Mouse (Mus musculus): ENCODE results near the gene 2810021J22Rik.
"Not testable (repeated sequence)": the region's sequence is repeated elsewhere in the genome, so short reads cannot be mapped to it uniquely, and the experiment has no call there.

The 2810021J22Rik gene

DNA sequence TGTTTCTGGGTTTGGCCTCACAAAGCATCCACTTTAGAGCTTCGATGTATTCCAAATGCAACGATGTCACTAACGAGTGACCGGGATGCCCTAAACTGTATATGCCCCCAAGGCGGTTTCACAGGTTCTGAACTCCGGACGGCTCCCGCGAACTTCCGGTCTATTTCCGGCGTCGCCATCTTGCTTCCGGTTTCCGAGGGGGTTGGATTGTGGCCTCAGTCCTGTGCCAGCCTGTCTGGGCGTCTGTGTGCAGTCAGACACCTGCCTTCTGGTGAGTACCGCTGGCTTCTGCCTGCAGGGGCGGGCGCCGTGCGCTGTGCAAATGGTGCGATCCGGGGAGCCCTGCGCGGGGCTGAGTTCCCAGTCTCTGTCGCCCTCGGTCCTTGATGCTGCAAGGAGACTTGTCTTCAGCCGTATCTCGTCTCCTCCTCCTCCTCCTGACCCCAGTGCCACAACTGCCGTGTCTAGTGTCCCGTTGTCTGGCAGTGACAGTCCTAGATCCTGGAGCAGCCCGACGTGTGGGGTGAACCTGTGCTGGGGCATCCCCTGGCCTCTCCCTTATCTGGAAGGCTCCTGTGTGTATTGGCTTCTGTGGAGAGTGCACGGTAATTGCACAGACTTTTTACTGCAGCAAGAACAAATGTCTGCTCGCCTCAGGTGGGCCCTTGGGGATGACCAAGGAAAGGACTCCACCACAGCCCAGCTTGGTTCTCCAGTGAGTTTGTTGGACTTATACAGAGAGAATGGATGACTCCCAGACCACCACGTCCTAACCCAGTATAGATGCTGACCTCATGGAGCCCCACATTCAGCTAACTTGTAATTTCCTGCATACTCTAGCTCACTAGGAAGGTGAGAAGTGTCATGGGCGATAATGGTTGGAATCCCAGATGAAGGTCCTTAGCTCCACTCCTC, at the start of gene 2810021J22Rik:
2810021J22Rik (plus strand) TSS at position 178 of the 915 bp plus-strand sequence.
- peak; percentile 89 for DNase-seq (ENCODE audit: low read depth)

DNA sequence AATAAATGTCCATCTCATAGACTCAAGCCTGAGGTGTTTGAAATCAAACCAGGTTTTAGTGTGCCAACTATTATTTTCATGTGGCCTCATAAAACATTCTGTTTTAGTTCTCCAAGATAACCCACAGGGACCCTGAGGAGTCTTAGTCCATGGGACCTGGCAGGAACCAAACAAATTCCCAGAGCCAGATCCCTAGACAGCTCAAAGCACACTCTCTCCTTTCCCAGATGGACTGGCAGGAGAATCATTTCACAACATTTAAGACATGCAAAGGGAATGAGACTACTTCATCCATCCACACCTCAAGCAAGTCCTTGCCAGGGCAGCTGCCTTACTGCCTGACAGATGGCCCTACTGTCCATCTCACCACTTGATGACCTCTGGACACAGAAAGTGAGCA, 38.1 kb upstream of the 2810021J22Rik start, which contains the start of gene Olfr312:
Olfr312 (plus strand) TSS at position 301 of the 400 bp plus-strand sequence.
- DNase-seq (ENCODE audit: low read depth), result not testable (repeated sequence)

DNA sequence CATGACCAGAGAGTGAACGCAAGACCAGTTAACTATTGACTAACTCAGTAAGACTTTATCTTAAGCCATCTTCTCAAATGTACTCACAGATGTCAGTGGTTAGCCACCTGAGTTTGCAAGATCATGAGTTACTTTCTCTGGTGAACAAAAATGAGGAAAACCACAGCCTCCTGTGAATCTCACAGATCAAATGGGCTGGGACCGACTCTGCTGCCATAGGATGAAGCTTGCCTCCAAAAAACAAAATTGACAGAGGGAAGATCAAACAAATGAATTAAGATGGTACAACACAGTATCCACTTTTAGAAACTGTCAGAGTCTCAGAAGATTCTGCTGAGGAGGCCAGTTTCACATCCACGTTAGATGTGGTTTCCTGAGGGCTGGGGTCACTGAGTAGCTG, 37.3 kb upstream of the 2810021J22Rik start:
- DNase-seq (ENCODE audit: low read depth), result no peak

DNA sequence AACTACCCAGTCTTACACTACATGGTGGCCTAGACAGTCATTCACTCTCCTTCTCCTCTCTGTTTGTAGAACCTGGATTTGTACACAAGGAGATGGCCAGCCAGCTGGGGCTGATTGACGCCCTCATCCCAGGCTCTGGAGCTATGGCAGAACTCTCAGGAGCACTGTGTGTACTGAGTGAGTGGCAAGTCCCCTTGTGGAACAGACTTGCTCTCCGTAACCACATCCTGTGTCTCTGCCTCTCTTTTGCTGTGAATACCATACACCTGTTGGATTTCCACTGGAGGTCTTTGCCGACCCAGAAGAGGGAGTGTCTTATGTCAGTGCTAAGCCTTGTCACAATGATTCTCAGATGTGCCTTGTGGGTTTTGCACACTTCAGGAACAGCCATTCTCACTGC, 34.5 kb upstream of the 2810021J22Rik start:
- not testable (repeated sequence) for DNase-seq (ENCODE audit: low read depth)

DNA sequence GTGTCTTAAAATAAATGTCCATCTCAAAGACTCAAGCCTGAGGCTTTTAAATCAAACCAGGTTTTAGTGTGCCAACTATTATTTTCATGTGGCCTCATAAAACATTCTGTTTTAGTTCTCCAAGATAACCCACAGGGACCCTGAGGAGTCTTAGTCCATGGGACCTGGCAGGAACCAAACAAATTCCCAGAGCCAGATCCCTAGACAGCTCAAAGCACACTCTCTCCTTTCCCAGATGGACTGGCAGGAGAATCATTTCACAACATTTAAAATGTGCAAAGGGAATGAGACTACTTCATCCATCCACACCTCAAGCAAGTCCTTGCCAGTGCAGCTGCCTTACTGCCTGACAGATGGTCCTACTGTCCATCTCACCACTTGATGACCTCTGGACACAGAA, 28.1 kb upstream of the 2810021J22Rik start, which contains the start of gene Olfr311:
Olfr311 (plus strand) TSS at position 301 of the 400 bp plus-strand sequence.
- not testable (repeated sequence) for DNase-seq (ENCODE audit: low read depth)

DNA sequence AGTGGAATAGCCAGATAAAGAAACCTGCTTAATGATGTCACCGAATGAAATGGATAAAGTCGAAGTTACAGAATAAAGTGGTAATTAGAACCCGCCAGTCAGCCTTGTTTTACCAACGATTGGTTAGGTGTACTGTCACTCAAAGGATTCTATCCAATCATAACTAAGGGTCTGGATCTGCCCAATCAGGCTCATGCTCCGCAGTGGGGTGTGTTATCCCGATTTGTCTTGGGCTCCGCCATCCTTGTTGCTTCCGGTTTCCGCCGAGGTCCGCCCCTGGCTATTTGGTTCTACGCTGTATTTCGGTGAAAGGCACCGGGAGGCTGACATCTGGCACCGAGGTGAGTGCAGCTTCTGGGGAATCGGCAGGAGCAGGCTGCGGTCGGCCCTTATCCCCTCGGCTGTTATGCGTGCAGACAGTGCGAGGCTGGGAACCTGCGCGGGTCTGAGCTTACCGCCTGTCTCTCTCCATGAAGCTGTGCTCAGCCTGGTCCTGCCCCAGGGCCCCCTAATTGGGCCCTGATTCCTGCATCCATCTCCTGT, 20.0 kb upstream of the 2810021J22Rik start, which contains the start of gene Gm12258:
Gm12258 (plus strand) TSS at position 240 of the 543 bp plus-strand sequence.
- DNase-seq (ENCODE audit: low read depth), result peak; percentile 98

DNA sequence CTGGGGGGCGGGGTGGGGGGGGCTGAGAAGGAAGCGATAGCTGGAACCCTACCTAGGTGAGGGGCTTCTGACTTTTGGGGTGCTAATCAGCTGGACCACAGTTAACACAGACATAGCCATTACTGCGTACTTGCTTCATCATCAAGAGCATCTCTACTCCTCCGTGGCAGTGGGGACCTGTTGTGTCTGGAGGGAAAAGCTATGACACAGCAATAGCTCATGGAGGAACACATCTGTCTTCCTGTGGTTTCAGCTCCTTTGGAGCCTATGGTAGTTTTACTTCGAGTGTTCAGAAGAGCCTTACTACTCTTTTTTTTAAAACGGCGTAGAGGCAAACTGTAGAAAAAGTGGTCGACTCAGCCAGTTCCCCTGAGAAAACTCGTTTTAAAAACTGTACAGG, 19.4 kb upstream of the 2810021J22Rik start:
- DNase-seq (ENCODE audit: low read depth), result no peak

DNA sequence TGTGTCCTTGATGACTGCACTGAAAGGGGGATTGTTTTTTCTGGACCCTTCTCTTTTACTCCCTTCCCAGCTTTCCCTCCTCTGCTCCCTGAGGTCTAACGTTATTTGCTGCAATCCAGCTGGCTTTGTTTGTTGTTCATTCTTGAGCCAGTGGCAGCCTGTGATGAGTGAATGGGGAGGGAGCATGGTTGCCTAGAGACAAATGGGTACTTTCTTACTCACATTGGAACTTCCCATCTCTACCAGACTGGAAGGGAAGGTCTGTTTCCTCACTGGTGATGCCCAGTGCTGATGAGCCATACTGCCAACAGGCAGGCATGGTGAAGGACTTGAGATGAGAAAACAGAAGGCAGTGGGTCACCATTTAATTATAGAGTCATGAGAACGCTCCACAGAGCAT, 17.3 kb upstream of the 2810021J22Rik start:
- peak; percentile 61 for DNase-seq (ENCODE audit: low read depth)

DNA sequence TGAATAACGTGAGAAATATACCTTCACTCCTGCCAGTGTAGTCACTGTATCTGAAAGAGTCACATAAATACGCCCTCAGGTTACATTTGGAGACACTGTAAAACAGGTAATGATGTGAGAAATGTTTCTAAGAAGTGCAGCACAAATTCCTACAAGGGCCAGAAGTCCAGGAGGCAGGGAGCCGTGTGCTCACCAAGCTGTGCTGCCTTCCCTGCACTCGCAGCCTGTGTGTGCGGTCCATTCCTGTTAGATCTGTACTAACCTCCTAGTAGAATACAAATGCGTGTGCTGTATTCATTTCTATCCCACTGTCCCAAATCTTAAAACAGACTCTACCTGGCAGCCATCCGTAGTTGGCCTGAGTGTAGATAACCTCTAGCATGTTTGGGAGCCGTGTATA, 6.3 kb upstream of the 2810021J22Rik start:
- no peak for DNase-seq (ENCODE audit: low read depth)

DNA sequence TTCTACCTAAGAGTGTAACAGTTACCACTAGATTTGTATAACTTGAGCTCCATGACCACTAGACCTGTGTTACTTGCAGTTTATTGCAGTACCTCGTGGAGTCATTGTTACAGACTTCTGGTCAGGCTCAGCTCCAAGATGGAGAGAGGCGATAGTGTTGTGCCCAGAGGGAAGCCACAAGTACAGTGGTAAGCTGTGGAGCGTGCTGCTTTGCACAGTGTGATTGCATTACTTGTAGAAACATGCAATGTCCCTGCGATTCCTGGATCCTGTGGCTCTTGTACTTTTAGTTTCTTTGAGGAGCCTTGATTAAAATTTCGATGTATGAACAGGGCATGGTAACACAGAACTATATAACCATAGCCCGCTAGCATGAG, 926 bp downstream of the 2810021J22Rik start:
- no peak for DNase-seq (ENCODE audit: low read depth)

DNA sequence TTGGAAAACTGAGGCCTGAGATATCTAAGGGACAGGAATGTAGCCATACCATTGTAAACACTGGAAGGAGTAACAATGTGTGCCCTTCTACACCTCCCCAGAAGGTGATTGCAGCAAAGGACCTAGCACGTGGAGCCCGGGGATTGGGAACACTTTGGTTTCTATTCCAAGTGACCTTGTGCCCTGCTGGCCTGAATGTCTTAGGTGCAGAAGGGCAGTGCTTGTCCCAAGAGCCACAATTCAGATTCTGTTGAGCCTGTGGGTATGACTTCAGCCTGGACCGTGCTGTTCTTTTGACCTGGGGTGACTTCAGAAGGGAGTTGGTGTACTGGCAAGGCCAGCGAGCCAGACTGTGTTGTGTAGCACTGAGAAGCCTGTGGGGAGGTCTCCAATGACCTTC, 3.9 kb downstream of the 2810021J22Rik start:
- DNase-seq (ENCODE audit: low read depth), result no peak

DNA sequence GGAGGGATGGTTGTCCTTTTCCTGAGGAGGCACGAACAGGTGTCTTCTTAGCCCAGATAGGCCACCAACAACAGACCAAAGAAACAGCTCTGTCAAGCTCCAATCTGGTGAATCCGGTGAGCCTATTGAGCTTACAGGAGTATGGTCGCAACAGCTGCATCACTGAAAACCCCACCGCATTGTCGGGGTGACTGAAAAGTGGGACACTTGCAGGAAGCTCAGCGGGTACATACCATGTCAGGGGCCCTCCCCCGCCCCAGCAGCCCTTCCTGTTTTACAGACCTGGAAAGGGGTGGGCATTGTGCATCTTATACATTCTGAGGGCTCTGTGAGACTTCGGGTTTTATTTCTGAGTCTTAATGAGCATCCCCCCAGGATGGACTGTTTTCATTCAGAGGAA, 16.7 kb downstream of the 2810021J22Rik start:
- no peak for DNase-seq (ENCODE audit: low read depth)

DNA sequence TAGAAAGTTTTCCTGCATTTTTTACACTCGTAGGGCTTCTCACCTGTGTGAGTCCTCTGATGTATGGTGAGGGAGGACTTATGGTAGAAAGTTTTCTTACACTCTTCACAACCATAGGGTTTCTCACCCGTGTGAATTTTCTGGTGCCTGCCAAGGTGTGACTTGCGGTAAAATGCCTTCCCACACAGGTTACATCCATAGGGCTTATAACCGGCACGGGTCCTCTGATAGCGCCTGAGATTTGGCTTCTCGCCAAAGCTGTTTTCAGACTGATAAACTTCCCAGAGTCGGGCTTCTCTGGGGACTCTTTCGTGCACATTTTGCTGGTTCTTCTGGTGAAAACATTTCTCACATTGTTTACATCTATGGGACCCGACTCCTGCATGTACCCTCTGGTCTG, 23.5 kb downstream of the 2810021J22Rik start:
- no peak for DNase-seq (ENCODE audit: low read depth)

DNA sequence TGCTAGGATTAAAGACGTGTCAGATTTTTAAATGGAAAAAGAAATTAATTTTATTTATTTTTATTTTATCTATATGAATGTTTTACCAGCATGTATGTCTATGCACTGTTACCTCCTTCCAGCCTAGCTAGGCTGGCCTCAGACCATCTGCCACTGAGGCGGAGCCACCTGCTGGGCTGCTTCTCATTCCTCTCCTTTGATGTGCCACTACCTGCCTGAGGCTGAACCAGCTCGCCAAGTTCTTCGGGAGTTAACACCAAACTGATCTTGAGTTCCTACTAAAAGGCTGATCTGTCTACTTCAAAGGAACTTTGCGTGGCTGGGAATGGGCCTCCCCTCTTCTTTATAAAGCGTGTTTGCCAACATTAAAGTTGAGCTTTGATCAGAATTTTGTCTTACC, 27.4 kb downstream of the 2810021J22Rik start:
- no peak for DNase-seq (ENCODE audit: low read depth)

DNA sequence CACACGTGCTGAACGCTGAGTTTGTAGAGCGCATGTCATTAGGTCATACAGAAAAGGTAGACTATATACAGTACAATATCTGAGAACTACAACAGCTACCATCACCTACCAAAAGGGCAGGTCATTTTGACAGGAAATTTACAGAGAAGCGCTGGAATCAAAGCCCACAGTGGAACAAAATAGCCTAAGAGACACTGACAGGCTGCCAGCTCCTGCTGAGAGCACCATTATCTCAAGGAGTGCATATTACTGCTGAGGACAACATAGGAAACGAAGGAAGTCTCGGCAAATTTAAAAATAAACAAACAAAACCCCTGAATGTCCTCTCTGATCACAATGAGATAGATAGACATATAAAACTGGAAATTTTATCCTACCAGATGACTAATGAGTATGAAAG, 30.5 kb downstream of the 2810021J22Rik start:
- DNase-seq (ENCODE audit: low read depth), result no peak

DNA sequence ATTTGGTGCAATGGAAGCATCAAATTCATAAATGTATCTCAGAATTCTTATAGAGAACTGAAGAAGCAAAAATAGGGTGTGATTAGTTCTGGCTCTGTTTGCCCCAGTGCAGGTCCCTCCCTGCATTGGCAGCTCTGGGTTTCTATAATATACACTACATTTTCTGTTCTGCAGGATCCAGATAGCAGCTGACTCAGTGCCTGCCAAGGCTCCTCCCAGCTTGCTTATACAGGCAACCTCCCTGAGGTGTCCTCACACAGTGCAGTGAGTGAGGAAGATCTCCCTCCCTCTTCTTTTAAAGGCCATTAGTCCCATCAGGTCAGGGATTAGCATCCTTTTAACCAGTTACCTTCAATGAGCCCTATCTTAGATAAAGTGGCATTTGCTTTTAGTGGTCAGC, 34.1 kb downstream of the 2810021J22Rik start:
- DNase-seq (ENCODE audit: low read depth), result no peak

DNA sequence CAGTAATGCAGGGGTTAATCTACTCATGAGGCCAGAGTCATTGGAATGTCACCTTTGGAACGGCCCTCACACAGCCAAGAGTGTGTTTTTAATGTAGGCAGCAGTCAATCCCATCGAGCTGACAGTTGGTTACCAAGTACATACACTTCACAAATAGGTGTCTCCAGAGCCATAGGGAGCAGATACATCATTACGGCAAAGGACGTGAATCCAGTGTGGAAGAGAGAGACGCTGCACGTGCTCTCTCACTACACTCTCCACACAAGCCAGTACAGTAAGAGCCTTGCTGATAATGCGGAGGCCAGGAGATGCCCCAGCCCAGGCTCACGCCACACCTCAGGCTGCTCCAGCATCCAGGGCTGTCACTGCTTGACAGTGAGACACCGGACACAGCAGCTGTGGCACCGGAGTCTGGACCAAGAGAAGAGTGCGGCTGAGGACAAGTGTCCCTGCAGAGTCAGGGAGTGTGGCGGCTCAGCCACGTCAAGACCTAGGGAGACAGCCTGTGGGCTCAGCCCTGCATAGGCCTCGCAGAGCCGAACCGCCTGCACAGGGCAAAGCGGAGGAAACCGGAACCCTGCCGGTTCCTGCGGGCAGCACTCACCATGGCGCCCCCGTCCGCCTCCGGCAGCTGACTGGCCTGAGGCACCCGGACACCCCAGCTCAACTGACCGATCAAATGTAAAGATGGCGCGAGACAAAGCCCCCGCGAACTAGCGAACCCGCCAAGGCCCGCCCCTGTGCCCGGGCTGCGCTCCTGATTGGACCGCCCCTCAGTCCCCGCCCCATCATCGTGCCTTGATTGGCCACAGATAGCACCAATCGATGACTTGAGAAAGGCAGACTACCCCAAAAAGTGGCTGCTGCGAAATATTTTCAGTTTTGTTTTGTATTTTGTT, 36.7 kb downstream of the 2810021J22Rik start, which contains the start of gene Zfp39:
Zfp39 (minus strand) TSS at position 715 of the 899 bp plus-strand sequence.
- peak; percentile 96 for DNase-seq (ENCODE audit: low read depth)

DNA sequence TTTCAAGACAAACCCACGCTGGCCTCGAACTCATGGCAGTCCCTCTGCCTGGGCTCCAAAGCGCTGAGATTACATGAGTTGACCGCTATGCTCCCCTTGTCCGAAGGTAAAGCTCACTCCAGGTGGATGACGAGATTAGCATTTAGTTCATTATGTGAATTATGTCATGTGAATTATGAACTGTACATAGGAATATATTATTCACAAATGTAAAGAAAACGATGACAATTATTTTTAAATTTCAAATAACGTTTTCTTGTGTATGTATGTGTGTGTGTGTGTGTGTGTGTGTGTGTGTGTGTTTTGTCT, 37.3 kb downstream of the 2810021J22Rik start:
- DNase-seq (ENCODE audit: low read depth), result no peak

DNA sequence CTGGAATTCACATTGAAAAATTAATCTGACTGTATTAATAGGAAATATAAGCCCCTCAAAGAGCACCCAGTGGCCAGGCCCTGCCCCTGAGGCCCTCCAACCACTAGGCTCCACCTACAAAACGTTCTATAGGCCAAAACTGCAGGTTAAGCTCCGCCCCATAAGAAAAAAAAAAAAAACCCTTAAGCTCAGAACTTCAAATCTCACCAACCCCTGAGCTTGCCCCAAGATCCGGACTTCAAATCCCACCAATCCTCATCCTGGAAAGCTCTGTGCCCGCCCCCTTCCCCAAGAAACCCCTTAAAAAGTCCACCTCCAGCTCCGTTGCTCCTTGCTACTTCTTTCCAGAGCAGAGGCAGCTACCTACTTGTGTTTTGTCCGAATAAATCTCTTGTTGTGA, 37.8 kb downstream of the 2810021J22Rik start:
- DNase-seq (ENCODE audit: low read depth), result peak; percentile 70

DNA sequence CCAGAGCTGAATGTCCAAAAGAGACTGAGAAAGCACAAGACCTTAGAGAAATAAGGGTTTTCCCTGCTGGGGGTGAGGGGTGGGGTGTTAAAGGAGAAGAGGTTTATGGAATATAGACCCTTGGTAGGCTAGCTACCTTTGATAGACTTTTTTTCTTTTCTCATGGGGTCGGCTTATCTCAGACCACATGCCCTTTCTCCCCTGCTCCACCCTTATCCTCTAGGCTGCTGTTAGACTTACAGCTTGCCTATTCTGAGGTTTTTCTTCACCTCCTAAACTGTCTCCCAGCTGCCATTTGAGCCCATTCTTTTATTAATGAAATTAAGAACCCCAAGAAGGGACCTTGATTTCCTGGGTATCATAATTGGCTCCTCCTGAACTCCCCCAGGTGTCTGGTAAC, 46.8 kb downstream of the 2810021J22Rik start:
- no peak for DNase-seq (ENCODE audit: low read depth)

DNA sequence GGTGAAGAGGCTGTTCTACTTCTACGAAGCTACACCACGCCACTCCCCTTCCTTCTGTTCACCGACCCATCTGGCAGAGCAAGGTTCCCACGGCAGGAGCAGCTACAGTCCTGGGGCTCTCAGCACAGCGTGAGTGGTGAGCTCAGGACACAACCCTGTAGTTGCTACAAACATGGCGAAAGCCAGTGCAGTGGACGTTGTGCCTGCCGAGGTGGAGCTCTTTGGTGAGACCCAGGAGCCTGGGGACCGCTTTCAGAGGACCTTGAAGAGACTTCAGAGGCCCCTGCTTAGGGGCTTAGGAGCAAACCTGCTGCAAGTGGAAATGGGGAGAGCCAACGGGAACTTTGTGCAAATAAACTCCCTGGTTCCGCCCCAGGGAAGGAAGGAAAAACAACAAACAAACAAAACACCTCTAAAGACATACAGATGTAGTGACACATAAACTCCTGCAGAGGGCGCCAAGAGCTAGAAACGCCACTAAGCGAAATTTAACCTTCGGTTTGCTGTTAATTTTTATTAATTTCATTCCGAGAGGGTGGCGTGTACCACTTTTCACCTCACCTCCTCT, 47.5 kb downstream of the 2810021J22Rik start:
- peak; percentile 59 for DNase-seq (ENCODE audit: low read depth)

Measured in NIH3T3 (cell line).